Mouse (Mus musculus) G1E (cell line): ENCODE measurements at regions not wholly inside any gene's neighbourhood (a gene's known extent, or its start where the extent isn't known, plus 50 kb on each side); places are given as distances from the start of the nearest gene placed in this dataset.

ENCODE experiments used
- CTCF ChIP-seq: IDR thresholded peaks from 2 replicates; pipeline ENCODE4 v1.5.1; 2012; ENCODE audit warnings: low read depth, low read length, inconsistent platforms, mixed read lengths
- GATA1 ChIP-seq: IDR thresholded peaks from 2 replicates; pipeline ENCODE4 v1.6.1; 2012; ENCODE audit warnings: borderline replicate concordance, low read length, inconsistent platforms, mixed read lengths
- POLR2AphosphoS5 ChIP-seq: IDR thresholded peaks from 2 replicates; pipeline ENCODE4 v1.6.1; 2012; ENCODE audit warnings: low read depth, low read length, inconsistent platforms; ENCODE audit not compliant: insufficient replicate concordance
- TAL1 ChIP-seq: conservative IDR thresholded peaks from 2 replicates; pipeline ENCODE4 v1.6.1; 2012; ENCODE audit warnings: low read depth, low read length, inconsistent platforms, mixed read lengths

DNA sequence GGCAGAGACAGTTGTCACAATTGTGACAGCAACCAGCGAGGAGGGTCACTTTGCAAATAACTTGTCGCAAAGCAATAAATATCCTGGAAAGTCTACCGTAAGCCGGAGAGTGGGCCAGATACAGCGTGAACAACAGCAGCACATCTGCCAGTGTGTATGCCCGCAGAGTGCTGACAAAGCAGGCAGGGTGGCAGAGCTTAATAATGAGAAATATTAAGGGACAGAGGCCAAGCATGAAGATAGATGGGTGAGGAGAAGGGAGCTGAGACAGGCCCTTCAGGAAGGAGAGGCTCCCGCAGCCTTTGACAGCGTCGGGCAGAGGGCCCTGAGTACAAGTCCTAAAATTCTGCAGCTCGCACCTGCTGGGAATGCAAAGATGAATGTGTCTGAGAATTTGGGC lies 136.6 kb downstream of the Otoa start:
- TF ChIP-seq CTCF: no peak
- no peak for TF ChIP-seq TAL1
- TF ChIP-seq POLR2AphosphoS5: no peak
- no peak for TF ChIP-seq GATA1
